Mouse (Mus musculus) heart, postnatal 10 days (tissue): Measurements from ENCODE around the gene Gsg1l2. TPM values are rescaled to one million over a fixed set of nuclear protein-coding genes. Genes with fewer than 3 reads are reported as not detected.

Experiments
- DNase-seq, 2 experiments: peaks; one replicate each; pipeline ENCODE4 v3.0.0; 2021
- intact Hi-C: fragments of 180-260 bp; cut with DNase I; formaldehyde crosslinking; loops from one replicate; pipeline ENCODE4 v1.15.1; 2025
- total RNA-seq, 2 experiments: library from RNA; stranded (reverse); gene quantifications; 2 replicates each; pipeline ENCODE4 v1.2.3; 2021

The Gsg1l2 gene
- total RNA-seq, 2 experiments from 2014 or later: not detected

GRCm38 (mm10) chr11:67811535-67811934, 37.1 kb downstream of the Gsg1l2 start:
- intact Hi-C loops: loop anchor here (1.0 to 5.0 kb wide), 3 partner anchors 53 to 153 kb away; no protein-coding TSS in a partner anchor
- DNase-seq: peak in 1 of 2 experiments; percentile 41

- intact Hi-C loops: loop anchor here (1.0 to 5.0 kb wide), 3 partner anchors 36 to 588 kb away; no protein-coding TSS in a partner anchor
- peak; percentile 44 to 68 for DNase-seq
Measured at GRCm38 (mm10) chr11:67819604-67820003, 45.2 kb downstream of the Gsg1l2 start.

- peak; percentile 47 to 66 for DNase-seq
- intact Hi-C loops: loop anchor here (1.0 kb wide), 1 partner anchor 35 kb away; no protein-coding TSS in a partner anchor
Measured at GRCm38 (mm10) chr11:67820221-67820620, 45.8 kb downstream of the Gsg1l2 start.

GRCm38 (mm10) chr11:67821560-67821959, 47.2 kb downstream of the Gsg1l2 start:
- no peak for DNase-seq
- intact Hi-C loops: no loop called here

- intact Hi-C loops: no loop called here
Measured at GRCm38 (mm10) chr11:67828360-67829059, 54.1 kb downstream of the Gsg1l2 start.

GRCm38 (mm10) chr11:67829530-67829929, 55.1 kb downstream of the Gsg1l2 start:
- DNase-seq: no peak
- intact Hi-C loops: no loop called here

More at GRCm38 (mm10) chr11:67828360-67829059, 54.1 kb downstream of the Gsg1l2 start:
- no peak for DNase-seq

GRCm38 (mm10) chr11:67831820-67832219, 57.4 kb downstream of the Gsg1l2 start:
- no peak for DNase-seq
- intact Hi-C loops: no loop called here

GRCm38 (mm10) chr11:67835408-67836078, 61.1 kb downstream of the Gsg1l2 start:
- intact Hi-C loops: no loop called here

More at GRCm38 (mm10) chr11:67835408-67836078, 61.1 kb downstream of the Gsg1l2 start:
- peak; percentile 21 to 33 for DNase-seq

Other genes starting within 250 kb of the Gsg1l2 start
- gene Rcvrn, start 79.3 kb upstream of the Gsg1l2 start, total RNA-seq: not detected
- not detected for gene Glp2r, start 3.5 kb upstream of the Gsg1l2 start, total RNA-seq
- gene Dhrs7c, start 23.6 kb downstream of the Gsg1l2 start, total RNA-seq: 100 to 1,000 TPM; 216 to 229 TPM
- gene Usp43, start 147.5 kb downstream of the Gsg1l2 start, total RNA-seq: 1 to 10 TPM; 6.4 to 8.1 TPM
- gene Cfap52, start 191.0 kb downstream of the Gsg1l2 start, total RNA-seq: not detected
- gene Stx8, start 191.6 kb downstream of the Gsg1l2 start, total RNA-seq: 10 to 100 TPM; 30.1 to 31.8 TPM